Mouse (Mus musculus) cerebellum, adult 18-20 months (tissue): ENCODE data around the gene Tmc2.

Experiments used
- DNase-seq, 2 experiments: peaks; one replicate each; pipeline ENCODE4 v3.0.0; 2021

Gene Tmc2

DNA sequence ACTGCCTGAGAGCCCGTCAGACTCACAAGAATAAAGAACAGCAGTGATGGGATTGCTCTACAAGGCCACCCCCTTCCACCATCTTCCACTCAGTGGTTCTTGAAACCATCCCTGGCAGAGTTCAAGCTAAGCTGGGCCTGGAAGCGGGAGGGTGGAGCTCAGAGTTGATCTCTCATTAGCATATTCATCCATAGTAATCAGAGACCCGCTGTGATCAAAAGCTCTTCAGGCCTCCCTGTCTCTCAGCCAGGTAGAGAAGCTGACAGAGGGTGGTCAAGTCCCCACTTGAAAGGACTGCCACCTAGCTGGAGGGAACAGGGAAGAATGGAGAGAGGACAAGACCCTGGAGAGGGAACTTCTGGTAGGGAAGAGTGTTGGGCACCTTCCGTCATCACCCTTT, 108.0 kb downstream of the Tmc2 start:
- no peak for DNase-seq
